Mouse (Mus musculus): ENCODE measurements at regions not wholly inside any gene's neighbourhood (a gene's known extent, or its start where the extent isn't known, plus 50 kb on each side); places are given as distances from the start of the nearest gene placed in this dataset.
"Not testable (repeated sequence)": the region's sequence is repeated elsewhere in the genome, so short reads cannot be mapped to it uniquely, and the experiment has no call there.

DNA sequence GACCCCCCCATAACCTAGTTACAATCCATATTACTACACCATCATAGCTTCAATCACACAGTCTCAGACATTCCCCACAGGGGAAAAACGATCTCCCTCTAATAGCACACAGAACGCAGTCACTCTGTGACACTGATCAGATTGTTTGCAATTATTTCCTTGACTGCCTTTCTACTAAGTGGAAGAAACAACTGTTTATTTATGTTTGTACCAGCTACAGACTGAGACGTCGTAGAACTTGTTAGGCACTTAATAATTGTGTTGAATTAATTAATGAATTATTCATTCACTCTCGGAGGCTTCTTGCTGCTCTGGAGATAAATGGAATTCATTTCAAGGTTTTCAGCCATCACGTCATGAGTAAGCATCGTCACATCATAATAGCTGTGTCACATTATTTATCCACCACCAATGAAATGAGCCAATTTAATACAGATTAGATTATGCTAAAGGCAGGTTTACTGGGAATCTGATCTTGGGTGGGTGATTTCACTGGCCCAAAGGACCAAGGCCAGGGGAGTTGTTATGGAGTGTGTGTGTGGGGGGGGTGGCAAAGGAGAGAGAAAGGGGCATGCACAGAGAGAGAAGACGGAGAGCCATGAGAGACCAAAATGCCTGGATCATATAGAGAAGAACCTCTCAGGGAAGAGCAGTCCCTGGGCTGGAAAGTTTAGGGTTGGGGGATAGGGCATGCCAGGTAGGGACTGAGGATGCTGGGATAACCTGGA lies 355.7 kb upstream of the Zwint start:
- DNase-seq (ENCODE audit: extremely low spot score in 1 of 2, low spot score in 1 of 2): no peak

DNA sequence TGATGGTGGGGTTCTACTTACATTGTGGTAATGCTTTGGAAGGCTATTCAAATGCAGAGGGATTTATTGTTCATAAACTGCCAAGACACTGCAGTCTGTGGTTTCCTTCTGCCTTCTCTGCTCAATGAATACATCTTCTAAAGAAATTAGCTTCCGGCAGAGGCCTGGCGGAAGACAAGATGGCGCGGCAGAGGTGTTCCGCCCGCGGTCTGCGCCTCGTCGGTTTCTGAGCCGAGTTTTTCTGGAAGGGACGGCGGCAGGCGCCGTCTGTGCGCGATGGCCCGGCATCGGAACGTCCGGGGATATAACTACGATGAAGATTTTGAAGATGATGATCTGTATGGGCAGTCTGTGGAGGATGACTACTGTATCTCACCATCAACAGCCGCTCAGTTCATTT lies 345.6 kb upstream of the Zwint start:
- DNase-seq (ENCODE audit: extremely low spot score in 1 of 2, low spot score in 1 of 2): not testable (repeated sequence)

DNA sequence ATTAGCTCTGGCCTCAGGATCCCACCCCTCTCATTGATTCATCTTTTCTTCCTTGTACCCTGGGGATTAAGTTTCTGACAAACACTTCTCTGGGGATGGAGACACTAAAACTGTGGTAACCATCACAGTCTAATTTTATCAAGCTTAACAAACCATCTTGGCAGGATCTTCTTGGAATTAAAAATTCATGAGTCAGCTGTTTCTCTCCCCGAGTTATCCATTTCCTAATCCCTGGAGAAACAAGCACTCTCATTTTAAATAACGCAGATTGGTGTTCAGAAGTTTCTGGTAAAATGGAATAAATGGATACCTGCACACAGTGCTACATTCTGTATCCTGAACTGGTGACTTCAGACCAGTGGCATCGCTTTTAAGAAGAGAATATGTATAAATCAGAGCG lies 336.3 kb upstream of the Zwint start:
- no peak for DNase-seq (ENCODE audit: extremely low spot score in 1 of 2, low spot score in 1 of 2)

DNA sequence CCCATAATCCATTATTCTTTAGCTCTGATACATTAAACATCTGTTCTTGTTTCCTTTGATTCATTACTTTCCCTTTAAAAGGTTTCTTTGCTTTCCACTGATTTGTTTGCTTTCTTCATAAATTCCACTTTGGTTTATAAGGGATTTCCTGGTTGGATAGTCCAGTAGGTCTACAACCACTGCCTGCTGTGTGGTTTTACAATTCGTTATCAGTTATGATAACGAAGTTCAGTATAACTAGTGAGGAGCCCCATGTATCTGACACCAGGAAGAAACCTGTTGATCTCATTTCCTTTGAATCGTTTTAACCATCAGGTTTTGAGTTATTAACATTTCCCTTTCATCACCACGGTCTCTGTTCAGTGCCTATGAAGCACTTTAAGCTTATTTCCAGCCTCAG lies 334.3 kb upstream of the Zwint start:
- no peak for DNase-seq (ENCODE audit: extremely low spot score in 1 of 2, low spot score in 1 of 2)

DNA sequence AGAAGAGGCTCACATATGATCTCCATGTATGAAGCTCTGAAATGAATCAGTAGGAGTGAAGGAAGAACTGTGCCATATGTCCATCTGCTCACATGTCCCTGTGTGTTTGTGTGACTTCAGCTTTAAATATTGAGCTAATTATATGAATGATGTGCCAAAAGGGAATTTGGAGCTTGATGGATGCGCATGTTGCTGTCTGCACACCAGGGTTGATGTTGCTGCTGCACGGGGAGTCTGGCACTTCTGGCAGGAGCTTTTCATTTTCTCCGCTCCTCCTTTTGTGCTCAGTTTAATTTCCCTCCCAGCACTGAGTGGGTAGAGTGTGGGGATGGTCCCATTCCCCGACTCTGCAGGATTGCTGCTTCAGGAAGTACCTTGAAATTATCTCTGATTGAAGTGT lies 328.0 kb upstream of the Zwint start:
- no peak for DNase-seq (ENCODE audit: extremely low spot score in 1 of 2, low spot score in 1 of 2)

DNA sequence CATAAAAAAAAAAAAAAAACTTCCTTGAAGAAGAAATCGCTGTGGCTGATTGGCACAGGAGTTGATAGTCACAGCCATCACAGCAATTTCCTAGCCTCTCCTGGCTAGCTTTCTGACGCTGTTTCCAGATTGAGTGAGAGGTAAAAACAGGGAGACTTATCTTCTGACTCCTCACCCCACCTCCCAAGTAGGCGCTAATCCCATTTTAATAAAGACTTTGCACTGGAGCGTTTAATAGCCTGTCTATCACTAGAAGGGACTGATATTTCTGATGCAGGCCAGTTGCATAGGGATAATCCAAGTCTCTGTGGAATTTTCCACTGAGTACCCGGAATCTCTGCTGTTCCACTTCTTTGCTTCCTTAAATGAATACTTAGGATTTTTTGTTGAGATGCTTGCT lies 307.4 kb upstream of the Zwint start:
- no peak for DNase-seq (ENCODE audit: extremely low spot score in 1 of 2, low spot score in 1 of 2)

DNA sequence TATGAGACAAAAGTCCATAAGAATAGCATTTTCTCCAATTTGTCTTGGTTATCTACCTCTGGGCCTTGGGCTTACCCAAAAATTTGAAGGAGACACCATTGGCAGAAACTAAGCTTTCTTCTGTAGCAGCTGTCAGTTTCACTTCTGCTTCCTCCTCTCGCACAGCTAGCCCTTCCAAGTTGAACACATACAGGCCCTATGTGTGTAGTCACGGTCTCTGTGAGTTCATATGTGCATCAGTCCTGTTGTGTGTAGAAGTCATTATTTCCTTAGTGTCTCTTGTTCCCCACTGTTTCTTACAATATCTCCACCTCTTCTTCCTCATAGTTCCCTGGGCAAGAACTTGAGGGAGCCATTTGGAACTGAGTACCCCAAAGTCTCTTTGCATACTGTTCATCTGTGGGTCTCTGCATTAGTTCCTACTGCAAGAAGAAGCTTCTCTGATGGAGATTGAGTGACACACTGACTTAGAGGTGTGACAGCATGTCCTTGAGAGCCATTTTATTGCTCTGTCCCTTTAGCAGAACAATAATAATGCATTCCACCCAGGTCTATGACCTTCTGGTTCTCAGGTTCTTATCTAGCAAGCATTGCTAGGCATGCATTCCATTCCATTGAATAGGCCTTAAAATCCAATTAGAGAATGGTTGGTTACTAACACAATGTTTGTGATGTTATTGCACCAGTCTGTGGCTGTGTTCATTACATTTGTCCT lies 306.5 kb upstream of the Zwint start:
- no peak for DNase-seq (ENCODE audit: extremely low spot score in 1 of 2, low spot score in 1 of 2)

DNA sequence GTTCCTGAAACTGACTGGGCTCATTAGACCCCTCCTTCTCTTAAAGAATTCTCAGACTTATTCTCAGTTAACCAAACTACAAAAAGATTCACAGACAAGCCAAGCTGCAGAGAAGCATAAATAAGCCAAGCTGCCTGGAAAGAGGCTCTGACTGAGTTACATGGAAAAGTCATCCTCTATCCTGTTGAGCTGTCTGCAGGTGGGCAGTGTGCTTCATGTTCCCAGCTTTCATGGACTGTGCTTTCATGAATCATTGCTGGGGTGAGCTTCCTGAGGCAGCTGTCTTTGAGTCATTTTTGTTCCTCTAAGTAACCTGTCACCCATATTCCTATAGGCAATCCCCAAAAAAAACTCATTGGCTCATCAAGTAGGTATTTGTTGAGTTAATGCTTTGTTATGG lies 301.8 kb upstream of the Zwint start:
- no peak for DNase-seq (ENCODE audit: extremely low spot score in 1 of 2, low spot score in 1 of 2)

DNA sequence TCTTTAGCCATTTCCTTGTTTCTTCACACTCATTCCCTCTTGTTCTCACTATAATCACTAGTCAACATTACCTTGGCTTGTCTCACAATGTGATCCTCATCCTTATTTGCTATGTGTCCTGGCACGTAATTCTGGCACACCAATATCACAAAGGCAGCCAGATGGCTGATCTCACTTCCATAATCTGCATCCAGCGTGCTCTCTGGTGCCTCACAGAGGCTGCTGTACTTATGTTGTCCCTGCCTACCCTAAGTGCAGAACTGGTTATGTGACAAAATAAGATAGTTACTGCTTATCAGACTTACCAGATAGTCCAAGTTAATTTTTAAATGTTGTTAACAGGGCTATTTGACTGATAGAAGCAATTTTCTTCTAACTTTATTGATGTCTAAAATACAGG lies 301.1 kb upstream of the Zwint start:
- no peak for DNase-seq (ENCODE audit: extremely low spot score in 1 of 2, low spot score in 1 of 2)

DNA sequence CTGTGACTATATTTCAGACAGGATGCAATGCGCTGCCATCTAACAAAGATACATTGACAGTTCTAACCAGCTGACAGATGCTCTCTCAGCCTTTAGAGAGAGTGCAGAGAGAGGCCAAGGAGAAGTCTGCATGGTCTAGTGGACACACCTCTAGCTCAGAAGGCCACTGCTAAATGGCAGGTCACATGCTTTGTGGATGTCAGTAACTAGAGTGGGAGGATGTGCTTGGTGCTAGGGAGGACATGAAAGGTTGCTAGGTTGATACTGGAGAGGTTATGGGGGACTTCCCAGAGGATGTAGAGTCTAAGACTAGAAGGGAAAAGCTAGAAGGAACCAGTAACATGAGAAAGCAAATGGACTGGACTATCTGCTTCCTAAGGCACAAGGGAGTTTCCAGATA lies 271.3 kb upstream of the Zwint start:
- DNase-seq (ENCODE audit: extremely low spot score in 1 of 2, low spot score in 1 of 2): no peak

DNA sequence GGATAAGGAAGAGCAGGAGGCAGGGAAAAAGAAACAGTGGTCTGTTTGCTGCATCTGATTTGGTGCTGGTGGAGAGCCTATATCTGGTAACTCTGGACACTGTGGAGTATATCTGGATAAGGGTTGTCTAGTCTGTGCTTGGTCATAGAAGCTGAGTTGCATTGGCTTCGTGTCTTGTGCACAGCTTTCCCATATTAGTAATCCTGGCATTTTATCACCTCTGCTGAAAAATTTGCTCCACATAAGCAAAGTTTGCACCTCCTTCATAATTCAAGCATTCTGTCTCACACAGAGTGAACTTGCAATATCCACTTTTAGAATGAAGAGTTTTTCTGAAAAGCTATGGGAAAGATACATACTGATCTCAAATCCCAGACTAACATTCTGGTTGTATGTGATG lies 269.8 kb upstream of the Zwint start:
- no peak for DNase-seq (ENCODE audit: extremely low spot score in 1 of 2, low spot score in 1 of 2)

DNA sequence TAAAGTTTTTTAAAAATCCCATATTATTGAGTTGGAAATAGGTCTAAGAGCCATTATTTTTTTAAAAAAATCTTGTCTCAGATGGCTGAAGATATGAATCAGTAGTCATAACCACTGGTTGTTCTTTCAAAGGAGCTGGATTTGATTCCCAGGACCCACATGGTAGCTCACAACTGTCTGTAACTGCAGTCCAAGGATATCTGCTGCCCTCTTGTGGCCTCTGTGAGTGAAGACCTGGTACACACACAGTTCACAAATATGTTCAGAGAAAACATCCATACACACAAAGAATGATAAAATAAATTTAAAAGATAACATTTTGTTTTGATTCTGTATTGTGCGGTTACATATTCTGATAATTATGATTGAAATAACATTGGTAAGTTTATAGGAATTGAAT lies 263.2 kb upstream of the Zwint start:
- peak in 1 of 2 experiments; percentile 11 for DNase-seq (ENCODE audit: extremely low spot score in 1 of 2, low spot score in 1 of 2)

DNA sequence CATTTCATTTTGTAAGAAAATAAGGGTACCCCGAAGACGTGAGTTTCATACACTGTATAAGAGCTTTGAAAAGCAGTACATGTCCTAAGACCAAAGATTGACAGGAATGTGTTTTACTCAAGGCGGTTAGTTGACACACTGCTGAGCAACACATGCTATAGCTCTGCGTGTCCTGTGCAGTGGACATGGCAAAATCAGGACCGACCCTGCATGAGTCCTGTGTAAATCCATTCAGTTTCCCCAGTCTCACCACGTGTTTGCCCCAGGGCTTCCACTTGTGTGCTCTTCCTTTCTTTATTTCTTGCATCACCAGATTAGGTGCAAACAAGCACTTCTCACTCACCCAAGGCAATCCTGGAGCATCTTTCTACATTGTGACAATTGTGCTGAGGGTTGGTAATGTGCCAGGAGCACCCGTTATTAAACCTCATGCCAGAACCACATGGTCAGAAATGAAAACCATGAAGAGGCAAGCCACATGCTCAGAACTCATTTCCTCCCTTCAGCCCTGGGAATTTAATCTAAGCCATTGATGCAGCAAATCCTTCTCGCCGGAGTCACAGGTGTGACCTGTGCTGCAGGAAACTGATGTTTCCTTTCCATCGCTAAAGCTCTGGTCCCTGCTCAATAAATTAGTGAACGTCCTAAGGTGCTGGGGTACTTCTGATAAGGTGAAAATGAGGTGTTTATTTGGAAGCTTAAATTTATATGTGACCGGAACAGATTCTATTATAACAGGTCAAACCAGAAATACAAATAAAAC lies 261.2 kb upstream of the Zwint start:
- DNase-seq (ENCODE audit: extremely low spot score in 1 of 2, low spot score in 1 of 2): no peak

DNA sequence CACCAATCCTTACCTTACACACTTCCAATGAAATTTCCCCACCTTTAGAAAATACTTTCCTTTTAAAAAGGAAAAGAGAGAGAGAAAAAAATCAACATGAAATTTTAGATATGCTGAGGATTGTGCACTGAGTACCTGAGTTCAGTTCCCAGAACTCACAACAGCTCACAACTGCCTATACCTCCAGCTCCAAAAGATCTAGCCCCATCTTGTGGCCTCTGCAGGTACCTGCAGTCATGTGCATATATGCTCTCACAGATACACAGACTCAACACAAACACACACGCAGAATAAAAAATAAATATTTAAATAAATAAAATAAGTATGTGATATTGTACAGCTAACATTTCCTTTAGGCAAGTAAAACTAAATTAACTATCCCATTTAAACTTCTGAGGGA lies 260.3 kb upstream of the Zwint start:
- DNase-seq (ENCODE audit: extremely low spot score in 1 of 2, low spot score in 1 of 2): no peak

DNA sequence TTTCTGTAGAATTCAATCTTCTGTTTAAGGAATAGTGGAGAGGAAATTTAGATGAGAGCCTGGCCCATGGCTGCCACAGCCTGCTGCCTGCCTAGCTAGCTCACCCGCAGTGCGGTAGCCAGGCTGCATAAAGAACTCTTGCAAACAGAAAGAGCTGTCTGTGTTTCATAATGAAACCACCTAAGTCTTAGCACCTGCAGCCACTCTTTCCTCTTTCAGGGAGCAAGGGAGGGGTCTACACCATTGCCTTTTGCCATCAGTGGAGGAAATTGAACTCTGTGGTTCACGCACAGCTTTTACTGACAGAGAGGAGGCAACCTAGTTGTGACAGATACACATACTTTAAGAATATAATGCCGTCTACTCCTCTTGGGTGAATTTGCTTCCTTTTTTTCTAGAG lies 251.4 kb upstream of the Zwint start:
- DNase-seq (ENCODE audit: extremely low spot score in 1 of 2, low spot score in 1 of 2): no peak

DNA sequence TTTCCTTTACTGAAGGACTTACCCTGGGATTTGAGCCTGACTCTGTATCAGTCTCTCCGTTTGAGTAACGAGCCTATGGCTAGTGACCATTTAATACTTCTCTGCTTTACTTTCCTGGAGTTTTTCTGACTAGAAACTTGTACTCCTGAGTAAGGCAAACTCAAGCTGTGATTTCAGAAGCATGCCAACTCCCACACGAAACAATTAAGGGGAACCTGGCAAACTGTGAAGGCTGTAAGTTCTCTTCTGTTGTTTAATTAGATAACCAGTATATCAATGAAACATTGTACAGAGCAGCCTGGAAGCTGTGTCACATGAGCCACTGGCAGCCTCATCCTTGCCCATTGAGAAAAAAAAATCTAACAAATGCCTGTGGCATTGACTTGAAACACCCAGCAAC lies 244.3 kb upstream of the Zwint start:
- DNase-seq (ENCODE audit: extremely low spot score in 1 of 2, low spot score in 1 of 2): no peak

DNA sequence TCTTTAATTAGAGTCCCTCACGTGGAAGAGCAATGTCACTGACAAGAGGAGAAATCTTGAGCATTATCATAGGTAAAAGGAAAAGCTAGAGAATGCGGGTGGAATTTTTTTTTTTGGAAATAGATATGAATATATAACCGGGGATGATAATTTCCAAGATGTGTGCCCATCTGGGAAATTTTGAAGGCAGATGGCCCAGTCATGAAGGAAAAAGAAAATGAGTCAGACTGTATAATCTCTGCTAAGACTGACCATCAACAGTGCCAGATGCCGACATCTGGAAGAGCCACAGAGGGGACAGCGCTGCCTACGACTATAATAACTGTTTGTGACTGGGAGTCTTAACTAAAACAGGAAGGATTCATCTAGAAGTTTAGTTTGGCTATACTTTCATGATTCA lies 243.0 kb upstream of the Zwint start:
- peak in 1 of 2 experiments; percentile 25 for DNase-seq (ENCODE audit: extremely low spot score in 1 of 2, low spot score in 1 of 2)

DNA sequence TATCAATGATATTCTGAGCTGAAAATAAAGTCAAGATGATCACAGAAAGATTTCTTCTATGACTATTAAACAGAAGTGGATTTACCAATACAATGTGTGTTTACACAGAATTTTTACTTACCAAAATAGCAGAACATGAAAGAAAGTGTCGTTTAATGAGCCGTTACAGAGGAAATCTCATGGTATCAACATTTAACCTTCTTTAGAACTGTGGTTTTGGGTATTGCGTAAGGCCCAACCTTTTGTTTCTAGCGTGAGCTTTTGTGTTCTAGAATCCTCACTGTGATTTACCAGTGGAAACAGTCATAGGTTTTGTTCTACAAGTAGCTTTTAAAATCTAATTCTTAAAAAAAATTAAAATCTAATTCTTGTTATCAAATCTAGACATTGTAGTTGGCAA lies 200.0 kb upstream of the Zwint start:
- no peak for DNase-seq (ENCODE audit: extremely low spot score in 1 of 2, low spot score in 1 of 2)

DNA sequence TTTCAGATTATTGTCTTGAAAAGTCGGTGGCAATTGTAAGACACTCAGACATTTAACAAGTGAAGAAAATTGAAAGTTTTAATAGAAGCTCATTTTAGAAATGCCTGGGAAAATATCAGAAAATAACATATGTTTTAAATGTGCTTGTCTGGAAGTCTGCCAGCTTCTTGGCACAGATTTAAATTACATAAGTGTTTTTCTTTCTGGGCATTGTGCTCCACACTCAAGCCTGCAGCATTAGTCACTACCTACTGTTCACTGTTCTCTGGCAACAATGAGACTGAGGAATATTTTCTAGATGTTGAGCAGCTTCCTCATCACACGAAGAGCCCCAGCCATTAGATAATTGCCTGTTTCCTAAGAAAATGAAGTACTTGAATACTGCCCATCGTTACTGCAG lies 170.3 kb upstream of the Zwint start:
- peak in 1 of 2 experiments; percentile 8 for DNase-seq (ENCODE audit: extremely low spot score in 1 of 2, low spot score in 1 of 2)

DNA sequence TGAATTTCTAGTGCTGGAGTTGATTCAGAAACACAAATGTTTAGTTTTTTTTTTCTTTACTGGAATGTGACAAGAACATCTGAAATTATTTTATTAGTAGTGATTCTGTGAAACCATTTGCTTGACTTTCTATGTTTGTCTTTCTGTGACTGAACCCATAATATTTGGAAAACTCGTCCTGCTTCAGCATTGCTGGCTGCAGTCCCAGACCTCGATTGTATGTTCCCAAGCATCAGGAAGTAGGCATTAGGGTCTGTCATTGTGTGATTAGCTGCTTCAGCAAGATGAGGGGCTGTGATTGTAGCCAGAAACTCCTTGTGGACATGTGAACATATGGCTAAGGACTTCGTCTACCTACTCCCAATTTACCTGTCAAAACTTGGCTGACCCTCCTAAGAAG lies 122.2 kb upstream of the Zwint start:
- peak in 1 of 2 experiments; percentile 13 for DNase-seq (ENCODE audit: extremely low spot score in 1 of 2, low spot score in 1 of 2)

DNA sequence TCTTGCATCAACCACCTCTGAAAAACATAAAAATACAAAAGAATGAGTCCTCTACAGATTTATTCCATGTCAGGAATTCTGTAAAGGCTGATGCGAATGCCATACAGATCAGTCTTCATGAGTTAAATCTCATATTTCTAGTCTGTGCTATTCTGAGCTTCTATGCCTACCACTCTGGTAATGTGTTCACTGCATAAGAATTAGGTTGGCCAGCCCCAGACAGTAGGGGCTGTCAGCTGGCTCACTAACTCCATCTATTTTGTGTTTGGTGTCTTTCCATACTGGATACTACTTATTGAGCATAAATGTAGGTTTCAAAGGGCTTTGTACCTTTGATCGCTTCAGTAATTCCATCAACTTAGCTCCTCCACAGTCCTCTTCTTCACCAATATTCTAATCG lies 121.2 kb upstream of the Zwint start:
- no peak for DNase-seq (ENCODE audit: extremely low spot score in 1 of 2, low spot score in 1 of 2)

DNA sequence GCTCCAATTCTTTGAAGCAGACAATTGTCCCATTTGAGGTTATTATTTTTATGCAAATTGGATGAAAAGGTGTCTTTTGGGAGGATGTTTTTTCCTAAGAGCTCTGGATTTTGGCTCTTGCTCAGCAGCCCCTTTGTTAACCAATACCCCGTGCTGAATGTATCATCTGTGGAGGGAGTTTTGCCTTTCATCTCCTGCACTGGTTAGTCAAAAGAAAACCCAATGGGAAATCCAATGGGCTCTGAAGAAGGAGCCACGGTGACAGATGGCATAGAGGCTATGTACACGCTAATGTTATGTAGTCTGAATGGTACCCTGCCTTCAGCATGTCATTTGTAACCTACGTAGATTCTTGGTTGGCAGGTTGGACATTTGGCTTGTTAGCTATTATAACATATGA lies 120.8 kb upstream of the Zwint start:
- DNase-seq (ENCODE audit: extremely low spot score in 1 of 2, low spot score in 1 of 2): no peak

All from layer of hippocampus, postnatal 25 days (tissue).